Mouse (Mus musculus): ENCODE measurements around the gene Ms4a5.
"Not testable (repeated sequence)": the region's sequence is repeated elsewhere in the genome, so short reads cannot be mapped to it uniquely, and the experiment has no call there.

Ms4a5 gene

DNA sequence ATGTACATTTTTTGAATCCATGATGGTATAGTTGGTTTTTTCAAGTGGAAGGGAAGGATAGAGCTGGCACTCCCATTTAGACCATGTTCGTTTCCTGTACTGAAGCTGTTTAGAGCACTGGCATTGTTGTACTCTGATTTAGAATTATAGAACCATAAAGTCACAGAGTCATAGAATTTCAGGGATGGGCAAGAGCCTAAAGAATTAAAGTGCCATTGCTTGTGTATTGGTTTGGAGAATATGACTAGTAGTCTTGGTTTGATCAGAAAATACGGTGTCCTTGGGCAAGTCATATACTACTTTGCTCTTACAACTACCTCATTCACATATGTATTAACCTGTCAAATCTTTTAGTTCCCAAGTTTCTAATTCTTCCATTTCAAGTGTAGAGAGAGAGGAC is at the start of gene Ms4a5:
Gene Ms4a5, minus strand, starts transcription at position 101 of the 400 bp plus-strand sequence.
- no peak for DNase-seq

DNA sequence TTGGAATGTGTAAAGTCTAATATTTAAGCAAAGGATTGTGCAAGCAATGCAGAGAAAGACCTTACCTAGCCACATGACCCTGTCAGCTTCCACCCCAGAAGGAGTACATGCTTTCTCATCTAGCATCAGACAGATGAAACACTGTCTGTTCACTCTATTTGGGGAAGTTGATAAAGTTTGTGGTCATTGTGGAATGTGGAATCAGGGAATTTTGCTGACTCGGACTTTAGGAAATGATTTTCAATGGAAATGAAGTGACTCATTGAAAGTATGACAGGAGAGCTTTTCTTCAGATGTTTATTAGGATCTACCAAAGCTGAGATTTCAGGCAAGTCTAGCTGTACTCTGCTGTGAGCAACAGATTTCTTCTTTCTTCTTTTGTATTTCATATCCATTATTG is 37.5 kb upstream of the Ms4a5 start:
- no peak for DNase-seq

DNA sequence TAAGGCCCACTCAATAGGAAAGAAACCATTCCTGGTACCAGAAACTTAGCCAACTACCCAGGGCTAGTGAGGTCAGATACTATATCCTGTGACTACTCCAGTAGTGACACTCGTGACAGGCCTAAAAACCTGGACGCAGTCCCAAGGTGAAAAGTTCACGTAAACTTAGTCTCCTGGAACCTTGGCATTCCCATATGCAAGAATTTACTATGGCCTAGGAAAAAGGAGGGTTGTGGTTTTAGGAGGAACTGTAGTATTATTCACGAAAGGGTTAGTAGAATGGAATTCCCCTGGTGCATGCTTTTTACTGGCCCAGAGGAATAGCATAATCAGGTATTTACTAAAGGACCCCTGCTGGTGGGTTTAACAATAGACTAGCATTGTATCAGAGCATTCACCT is 33.1 kb upstream of the Ms4a5 start:
- DNase-seq = no peak

DNA sequence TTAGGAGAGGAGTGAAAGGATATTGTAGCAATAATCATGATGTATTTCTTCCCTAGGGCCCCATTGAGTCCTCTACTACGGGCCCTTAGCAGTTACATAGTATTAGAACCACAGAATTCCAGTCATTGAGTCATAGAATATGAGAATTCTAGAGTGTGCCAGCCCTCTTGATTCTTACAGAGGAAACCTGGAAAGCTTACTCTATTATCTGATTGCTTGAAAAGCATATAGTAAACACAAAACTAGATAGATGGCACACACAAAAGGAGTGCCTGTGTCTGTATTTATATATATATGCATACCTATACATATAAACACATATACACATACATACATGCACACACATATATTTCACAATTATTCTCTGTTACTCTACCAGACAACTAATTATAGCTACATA is 30.7 kb upstream of the Ms4a5 start, which contains the start of gene Ms4a14:
Gene Ms4a14, minus strand, starts transcription at position 101 of the 400 bp plus-strand sequence.
- no peak for DNase-seq

DNA sequence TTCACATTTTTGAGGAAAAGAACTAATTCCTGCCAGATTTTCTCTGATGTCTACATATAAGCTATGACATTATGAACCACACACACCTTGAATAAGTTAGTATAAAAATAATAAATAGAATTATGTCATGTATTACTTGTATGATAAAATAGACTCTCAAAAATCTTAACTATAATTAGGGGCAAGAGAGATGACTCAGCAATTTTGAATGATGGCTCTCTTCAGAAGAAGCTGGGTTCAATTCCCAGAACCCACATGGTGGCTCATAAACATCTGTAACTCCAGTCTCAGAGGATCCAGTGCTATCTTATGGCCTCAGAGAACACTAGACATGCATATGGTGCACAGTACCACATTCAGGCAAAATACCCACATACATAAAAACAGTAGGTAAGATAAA is 25.2 kb upstream of the Ms4a5 start:
- DNase-seq = no peak

DNA sequence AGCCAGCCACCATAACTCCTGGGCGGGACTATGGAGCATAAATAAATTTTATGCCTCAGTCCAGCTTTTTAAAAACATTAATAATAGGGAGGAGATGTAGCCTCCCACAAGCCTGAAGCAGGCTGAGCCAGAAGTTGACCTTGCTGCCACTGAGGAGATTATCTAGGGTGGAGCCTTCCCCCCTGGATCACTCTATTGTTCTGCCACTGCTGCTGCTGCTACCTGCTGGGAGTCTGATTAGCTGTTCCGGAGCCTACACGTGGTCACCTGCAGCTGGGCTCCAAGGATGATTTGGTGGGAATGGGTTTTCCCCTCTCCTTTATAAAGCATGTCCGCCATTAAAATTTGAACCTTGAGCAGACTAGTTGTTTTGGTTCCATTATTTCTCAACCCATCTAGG is 15.9 kb upstream of the Ms4a5 start:
- not testable (repeated sequence) for DNase-seq

DNA sequence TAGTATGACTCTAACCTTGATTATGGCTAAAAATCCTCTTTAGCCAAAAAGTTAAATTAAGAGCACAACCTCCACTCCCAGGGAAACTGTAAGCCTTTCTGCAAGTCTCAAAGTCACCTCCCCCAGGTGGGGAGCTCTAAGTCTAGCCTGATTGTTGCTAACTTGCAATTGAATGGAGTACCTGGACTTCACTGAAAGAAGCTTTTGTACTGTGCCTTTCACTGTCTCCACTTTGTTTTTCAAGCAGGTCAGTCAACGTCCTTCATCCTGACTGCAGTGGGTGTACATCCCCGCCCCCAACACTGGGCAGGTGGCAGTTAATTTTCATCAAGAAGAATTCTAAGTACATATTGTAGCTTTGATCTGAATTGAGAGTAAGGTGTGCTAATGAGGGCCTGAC is 15.3 kb upstream of the Ms4a5 start:
- DNase-seq = no peak

DNA sequence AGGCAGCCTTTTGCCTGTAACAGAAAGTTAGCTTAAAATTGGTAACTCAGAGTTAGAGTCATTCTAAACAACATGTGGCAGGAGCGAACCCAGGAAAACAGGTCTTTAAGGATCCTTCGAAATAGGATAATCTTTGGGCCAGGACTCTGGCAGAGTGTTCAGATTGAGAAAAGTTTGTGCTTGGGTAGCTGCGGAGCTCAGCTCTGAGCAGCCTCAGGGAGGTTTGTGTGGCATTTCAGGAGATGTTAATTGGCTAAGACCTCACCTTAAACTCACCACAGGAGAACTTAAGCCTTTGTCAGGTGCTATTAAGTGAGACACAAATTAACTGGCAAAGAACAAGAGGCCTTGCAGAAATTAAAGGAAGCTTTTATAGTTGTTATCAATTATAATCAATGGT is 9.9 kb upstream of the Ms4a5 start:
- DNase-seq = not testable (repeated sequence)

DNA sequence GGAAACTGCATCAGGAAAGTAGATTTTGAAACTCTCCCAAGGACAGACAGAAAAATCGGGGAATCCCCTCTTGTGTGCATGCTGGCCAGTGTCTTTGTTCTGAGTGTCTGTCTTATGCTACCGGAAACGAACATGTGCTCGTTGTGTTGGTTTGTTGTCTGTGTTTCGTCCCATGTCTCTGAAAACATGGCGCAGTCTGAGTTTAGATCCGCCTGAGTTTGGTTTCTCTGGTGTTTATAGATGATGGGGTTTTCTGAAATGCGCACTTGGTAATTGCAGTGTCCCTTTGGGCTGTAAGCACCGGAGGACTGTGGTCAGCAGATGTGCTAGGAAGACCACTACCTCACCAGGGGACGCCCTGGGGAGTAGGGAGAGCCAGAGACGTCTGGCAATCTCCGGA is 9.3 kb upstream of the Ms4a5 start:
- no peak for DNase-seq

DNA sequence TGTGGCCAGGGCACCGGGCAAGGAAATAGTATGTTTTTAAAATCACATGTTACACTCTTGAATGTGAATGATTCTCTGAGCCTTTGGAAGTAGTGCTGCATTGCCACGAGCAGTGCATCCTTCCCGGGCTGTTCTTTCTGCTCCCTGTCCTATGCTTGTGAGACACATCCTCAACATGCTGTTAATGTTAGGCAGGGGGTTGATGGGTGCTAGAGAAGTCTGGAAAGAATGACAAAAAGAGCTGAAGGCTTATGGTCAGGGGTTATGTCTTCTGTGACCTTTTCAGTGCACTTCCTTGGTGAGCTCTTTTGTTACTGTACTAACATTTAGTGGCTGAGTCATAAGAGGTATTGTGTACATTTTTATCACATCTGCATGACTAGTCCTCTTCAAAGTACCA is 3.5 kb downstream of the Ms4a5 start:
- DNase-seq = no peak

DNA sequence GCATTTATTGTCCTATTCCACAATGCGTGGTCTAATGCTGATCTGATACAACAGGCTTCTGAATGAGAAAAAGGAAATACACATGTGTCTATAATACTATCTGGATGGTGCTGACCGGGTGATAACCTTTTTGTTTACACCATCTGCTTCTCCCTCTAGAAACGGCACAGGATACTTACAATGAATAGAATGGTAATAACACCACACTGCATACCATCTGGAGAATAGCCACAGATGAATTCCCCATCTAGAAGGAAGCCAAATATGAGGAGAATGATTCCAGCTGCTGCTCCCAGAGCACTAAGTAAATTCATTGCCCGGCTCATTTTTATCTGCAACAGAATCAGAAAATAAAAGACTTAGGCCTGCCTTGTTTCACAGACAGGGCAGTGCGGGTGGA is 7.2 kb downstream of the Ms4a5 start:
- DNase-seq = no peak

DNA sequence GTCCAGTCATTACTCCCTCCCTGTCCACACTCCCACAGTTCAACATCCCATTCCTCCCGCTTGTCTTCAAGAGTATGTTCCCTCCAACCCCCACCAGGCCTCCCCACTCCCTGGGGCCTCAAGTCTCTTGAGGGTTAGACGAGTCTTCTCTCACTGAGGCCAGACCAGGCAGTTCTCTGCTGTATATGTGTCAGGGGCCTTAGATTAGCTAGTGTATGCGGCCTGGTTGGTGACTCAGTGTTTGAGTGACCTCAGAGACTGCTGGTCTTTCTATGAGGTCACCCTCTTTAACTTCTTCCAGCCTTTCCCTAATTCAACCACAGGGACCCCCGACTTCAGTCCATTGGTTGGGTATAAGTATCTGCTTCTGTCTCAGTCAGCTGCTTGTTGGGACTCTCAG is 16.7 kb downstream of the Ms4a5 start:
- no peak for DNase-seq

DNA sequence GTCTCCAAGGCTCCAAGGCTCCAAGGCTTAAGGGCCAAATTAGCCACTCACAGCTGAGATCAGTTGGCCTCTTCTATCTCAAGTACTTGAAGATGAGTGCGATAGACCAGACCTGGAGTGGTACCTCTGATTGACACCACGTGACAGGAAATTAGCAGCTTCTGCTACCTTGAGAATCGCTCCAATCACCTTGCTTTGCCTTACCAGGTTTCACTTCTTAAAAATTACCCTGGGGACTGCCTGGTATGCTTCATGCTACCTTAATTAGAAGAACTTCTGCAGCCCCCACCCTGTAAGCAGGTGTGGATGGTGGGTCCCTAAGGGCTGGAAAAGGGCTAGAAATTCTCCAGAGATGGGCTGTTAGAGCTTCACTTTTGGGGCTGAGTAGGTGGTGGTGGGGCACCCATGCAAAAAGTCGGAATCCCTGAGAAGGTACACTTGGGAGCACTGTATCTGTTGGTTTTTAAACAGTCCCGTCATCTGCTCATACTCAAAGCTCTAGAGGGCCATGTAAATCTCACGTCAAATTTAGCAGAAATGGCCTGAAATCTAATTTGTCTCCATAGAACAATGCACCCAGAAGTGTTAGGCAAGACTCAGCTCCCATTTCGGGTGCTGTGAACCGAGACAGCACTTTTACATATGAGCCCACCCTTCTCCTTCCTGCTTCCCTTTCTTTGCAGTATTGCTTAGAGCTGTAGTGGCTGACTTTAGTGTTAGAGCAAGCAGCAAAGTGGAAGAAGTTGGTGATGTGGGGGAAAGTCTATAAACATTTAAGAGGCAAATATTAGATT is 17.4 kb downstream of the Ms4a5 start, which contains the start of gene Ms4a1:
Gene Ms4a1, minus strand, starts transcription at position 190 of the 794 bp plus-strand sequence.
- no peak for DNase-seq

DNA sequence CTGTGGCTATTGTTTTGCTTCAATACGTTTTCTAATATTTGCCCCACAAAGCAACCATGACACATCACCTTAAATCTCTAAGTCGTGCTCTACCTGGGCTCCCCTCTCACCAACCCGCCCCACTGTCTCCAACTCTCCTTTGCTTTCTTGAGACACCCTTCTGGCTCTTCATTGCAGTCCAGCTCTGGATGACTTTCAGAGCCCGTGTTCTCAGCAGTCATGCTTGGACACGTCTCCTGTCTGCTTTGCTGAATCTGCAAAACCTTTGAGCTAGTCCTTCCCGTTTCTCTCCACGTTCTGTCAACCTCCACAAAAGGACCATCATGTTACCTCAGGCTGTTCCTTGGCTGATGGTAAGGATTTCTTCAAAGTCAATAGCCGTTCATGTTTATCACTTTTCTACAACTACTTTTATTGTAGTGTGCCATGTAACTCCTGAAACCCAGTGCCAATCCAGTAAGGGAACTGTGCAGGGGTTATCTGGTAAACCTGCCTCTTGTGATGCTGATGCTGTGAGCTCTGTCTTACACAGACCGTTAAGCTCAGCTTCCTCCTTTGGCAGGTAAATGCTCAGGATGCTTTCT is 19.0 kb downstream of the Ms4a5 start:
- no peak for DNase-seq

DNA sequence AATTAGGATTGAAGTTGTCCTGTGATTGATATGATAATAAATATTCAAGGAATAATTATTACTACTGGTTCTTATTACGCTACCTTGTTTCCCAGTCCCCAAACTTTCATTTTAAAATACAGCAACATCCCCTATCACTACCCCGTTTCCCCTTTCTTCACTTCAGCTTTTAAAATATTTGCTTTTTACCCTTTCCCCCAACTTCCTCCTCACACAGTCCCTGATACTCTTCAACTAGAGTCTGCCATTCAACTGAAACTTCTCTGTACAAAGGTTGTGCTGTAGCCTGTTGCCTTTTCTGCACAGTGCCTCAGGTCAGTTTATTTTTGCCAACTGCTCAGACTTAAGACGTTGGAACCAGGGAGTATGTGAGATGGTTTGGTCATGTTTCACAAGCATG is 20.1 kb downstream of the Ms4a5 start:
- no peak for DNase-seq

DNA sequence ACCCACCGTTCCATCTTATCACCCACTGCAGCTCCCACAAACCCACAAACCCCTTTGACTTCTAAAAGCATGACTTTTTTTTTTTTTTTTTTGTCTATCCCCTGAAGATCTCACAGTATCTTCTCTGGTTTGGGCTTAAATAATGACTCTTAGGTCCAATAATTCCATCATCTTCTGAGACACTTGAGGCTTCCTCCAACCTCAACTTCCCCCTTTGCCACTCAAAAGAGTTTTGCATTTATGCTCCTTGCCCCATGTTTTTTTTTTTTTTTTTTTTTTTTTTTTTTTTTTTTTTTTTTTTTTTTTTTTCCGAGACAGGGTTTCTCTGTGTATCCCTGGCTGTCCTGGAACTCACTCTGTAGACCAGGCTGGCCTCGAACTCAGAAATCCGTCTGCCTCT is 20.7 kb downstream of the Ms4a5 start:
- DNase-seq = not testable (repeated sequence)

DNA sequence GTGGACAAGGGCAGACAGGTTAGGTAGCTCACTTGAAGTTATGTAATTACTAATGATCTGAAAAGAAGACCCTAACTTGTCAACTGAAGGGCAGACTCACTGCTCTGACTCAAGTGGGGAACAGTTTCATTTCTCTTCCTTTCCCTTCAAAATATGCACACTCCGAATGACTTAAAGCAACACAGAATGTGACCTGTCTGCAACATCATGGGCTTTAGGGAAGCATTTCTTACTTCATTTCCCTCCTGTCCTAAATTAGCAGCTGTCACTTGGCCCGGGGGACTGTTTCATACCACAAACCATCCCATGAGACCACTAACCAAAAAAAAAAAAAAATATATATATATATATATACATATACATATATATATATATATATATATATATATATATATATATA is 22.2 kb downstream of the Ms4a5 start:
- no peak for DNase-seq

DNA sequence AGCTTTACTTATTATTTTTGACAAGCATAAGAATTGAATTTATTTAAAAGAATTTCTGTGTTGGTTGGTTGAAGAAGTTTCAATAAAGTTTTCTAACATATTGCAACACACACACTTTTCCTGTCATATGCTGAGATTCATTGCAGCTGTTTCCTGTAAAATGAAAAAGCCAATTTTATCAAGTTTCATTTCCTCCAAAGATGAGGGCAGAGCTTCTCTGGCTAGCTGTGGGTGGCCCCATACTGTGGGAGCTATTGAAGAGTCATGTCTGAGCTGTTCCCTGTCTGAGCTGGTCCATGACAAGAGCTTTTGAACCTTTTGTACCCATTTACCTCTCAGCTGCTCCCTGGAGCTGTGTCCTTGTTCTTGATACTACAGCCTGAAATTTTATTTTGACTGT is 39.4 kb downstream of the Ms4a5 start:
- no peak for DNase-seq

DNA sequence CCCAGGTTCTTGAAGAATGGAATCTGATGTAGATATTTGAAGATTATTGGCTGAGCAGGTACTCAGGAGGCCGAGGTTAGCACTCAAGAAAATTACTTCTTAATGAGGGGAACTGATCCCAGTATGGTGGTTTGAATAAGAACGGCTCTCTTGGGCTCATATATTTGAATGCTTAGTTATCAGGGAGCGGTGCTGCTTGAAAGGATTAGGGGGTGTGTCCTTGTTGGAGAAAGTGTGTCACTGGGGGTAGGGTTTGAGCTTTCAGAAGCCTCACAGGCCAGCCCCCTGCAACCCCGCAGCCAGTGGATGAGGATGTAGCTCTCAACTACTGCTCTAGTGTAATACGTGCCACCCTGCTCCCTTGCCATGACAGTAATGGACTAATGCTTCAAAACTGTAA is 41.1 kb downstream of the Ms4a5 start:
- no peak for DNase-seq

DNA sequence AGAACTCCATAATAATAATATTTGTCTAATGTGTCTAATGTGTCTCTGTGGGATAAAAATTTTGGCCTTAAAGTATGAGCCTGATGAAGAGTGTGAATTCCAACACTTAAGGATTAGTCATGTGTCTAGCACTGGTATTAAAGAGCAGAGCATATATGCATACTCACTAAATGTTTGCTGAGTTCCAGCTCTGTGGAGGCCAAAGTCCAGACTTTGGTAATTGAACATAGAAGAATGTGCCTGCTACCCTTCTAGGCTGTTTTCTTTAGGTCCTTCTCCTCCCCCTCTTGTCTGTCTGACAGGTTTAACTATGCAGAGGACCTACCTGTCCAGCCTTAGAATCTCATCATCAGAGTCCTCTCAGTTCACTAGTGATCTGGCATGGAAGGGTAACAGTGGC is 47.9 kb downstream of the Ms4a5 start:
- DNase-seq = no peak

DNA sequence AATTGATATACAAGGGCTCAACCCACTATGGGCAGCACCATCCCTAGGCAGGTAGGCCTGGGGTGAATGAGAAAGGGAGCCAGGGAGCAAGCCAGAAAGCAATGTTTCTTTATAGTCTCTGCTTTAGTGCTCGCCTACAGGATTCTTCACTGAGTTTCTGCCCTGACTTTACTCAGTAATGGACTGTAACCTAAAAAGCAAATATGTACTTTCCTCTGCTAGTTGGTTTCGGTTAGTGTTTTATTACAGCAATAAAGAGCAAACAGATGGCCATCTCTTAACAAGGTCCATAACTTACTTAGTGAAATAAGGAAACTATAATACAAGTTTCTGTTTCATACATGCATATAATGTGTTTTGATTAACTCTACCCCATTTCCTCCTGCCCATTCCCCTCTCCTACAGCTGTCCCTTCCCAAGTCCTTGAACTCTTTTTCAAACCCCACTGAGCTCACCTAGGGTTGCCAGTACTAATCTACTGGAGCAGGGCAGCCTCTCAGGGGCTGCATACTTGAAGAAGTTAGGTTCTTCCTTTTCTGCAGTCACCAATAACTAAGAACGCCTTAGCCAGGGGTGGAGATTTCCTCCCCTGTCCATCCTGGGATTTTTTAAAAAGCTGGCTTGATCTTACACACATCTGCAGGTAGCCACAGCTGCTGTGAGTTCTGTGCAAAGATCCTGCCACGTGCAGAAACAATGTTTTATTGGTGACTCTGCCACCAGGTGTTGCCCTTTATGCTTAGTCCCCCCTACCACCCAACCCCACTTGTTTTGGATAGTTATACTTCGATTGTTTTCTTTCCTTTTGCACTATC is 48.5 kb downstream of the Ms4a5 start:
- DNase-seq = no peak

DNA sequence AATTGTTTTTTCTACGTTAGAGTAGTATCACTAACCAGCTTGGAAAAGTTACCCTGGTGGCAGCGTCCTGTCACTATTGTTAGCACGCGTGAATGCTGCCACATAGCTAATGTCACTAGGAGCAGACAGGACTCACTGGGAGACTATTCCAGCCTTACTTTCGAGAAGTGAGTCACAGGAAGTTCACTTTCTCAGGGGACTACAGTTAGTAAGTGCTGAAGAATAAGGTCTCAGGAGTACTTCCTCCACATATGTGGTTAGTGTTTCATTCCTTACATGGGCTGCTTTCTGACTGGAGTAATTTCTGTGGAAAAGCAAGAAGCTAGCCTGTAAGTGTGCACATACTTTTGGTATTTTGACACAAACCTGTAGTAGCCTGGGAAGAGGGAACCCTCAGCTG is 49.4 kb downstream of the Ms4a5 start:
- DNase-seq = no peak

DNA sequence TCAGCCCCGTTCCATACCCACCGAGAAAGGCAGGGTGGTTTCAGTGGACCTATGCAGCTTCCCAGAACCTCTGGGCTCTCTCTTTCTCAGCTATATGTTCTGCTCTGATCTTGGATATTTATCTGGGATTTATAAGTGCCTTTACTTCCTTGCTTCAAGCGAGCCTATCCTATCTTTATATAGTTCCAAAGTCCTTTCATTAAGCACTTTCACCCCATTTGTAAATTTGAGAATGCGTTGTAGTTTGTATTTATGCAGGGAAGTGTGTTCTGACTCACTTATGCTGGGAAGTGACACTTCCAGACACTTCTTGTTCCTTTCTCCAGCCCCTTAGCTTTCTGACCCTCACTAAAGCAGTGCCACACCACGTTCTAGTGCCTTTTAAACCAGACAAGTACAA is 51.3 kb downstream of the Ms4a5 start, which contains the start of gene Ms4a12:
Gene Ms4a12, minus strand, starts transcription at position 101 of the 400 bp plus-strand sequence.
- no peak for DNase-seq
